Mouse (Mus musculus) mature B cell (primary cell): Measurements from ENCODE around the gene Pla2g12b.

ENCODE experiments used
- in situ Hi-C: fragments of 300-500 bp; cut with MboI; formaldehyde crosslinking; loops from 2 replicates; pipeline ENCODE4 v1.14.3; 2019

The Pla2g12b gene

GRCm38 (mm10) chr10:59413711-59414110 lies 10.3 kb downstream of the Pla2g12b start:
- in situ Hi-C loops: no loop called here

DNA sequence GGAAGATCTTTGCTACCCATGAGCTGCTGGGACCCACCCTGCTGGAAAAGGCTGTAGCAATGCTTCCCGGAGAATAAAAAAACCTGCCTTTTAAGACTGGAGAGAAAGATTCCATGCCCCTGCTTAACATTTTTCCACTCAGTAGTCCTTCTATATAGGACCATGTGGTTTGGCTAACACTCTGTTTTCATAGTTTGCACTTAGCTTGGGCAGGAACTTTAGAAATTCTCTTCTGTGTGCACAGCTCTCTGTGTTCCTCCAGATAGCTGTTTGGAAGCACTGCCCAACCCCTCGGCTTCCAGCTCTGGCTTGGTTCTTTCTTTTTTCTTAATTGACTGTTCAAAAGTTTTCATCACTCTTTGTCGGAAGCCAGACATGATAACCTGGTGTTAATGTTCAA lies 13.2 kb downstream of the Pla2g12b start:
- in situ Hi-C loops: no loop called here

DNA sequence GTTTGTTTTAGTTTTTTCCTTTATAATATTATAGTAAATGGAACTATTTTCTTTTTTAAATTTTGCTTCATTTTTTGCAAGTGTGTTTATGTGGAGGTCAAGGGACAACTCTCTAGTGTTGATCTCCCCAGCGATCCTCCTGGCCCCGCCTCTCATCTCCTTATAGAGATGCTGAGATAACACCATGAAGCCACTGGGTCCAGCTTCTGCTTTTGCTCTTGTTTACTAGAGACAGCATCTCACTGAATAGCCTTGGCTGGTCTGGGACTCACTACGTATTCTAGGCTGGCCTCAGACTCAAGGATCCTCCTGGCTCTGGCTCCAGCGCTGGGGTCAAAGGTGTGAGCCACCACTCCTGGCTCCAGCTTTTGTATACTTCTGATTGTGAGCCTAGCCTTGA lies 16.1 kb downstream of the Pla2g12b start:
- in situ Hi-C loops: no loop called here

DNA sequence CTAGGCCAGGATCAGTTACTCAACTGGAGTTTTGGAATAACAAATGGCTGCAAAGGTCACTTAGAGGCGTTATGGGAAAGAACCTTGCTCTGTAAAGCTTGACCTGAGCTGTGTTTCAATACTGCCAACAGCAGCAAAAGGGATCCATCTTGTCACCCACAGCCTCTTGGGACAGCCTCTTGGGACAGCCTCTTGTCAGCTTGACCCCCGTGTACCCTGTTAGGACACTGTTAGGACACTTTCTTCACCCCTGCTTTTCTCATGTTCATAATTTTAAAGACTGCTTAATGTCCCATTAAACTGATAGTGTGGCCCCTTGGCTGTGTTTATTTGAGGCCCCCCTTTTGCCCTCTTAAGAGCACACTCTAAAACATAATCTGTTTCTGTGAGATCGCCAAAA lies 21.0 kb downstream of the Pla2g12b start:
- in situ Hi-C loops: no loop called here

GRCm38 (mm10) chr10:59425369-59425768 lies 21.9 kb downstream of the Pla2g12b start:
- in situ Hi-C loops: no loop called here

- in situ Hi-C loops: no loop called here
Measured at GRCm38 (mm10) chr10:59426371-59426770, 22.9 kb downstream of the Pla2g12b start.

GRCm38 (mm10) chr10:59429448-59430135 lies 26.1 kb downstream of the Pla2g12b start:
- in situ Hi-C loops: no loop called here

- in situ Hi-C loops: no loop called here
Measured at GRCm38 (mm10) chr10:59430701-59431218, 27.3 kb downstream of the Pla2g12b start.

- in situ Hi-C loops: no loop called here
Measured at GRCm38 (mm10) chr10:59435746-59436145, 32.3 kb downstream of the Pla2g12b start.

- in situ Hi-C loops: no loop called here
Measured at GRCm38 (mm10) chr10:59438651-59439050, 35.2 kb downstream of the Pla2g12b start.

GRCm38 (mm10) chr10:59439508-59439931 lies 36.1 kb downstream of the Pla2g12b start:
- in situ Hi-C loops: no loop called here

DNA sequence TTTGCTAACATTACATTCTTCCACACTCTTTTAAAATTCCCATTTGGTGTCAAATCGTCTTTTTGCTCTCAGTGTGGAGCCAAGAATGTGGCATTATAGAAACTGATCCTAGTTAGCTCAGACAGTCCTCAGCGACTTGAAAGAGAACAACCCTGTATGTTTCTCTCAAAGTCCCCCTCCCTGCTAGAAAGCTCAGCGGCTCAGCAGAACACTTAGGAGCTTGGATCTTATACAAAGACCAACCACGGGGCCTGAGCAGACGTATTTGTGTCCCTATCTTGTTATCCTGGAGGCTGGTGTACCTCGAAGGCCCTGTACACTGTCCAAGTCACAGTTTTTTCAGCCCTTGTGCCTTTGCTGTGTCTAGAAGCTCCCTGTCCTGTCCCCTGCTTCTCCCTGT lies 36.7 kb downstream of the Pla2g12b start:
- in situ Hi-C loops: no loop called here

DNA sequence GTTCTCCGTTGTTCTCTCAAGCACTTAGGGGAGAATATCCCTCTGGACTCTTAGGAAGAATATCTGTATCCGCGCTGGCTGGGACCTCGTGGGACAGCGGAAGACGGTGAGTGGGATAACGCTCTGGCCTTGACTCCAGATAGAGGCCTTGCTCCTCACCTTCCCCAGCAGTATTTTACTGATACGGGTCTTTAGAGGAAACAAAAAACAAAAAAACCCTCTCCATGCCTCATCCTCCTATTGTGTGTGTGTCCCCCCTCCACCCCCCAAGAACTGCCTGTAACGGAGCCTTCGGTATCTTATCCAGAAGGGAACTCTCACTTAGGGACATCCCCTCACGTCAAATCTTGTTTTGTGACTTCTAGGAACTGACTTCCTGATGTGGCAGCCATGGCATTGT lies 38.3 kb downstream of the Pla2g12b start, which contains the start of gene Oit3:
Gene Oit3, minus strand, starts transcription at position 44 of the 400 bp plus-strand sequence.
- in situ Hi-C loops: no loop called here

DNA sequence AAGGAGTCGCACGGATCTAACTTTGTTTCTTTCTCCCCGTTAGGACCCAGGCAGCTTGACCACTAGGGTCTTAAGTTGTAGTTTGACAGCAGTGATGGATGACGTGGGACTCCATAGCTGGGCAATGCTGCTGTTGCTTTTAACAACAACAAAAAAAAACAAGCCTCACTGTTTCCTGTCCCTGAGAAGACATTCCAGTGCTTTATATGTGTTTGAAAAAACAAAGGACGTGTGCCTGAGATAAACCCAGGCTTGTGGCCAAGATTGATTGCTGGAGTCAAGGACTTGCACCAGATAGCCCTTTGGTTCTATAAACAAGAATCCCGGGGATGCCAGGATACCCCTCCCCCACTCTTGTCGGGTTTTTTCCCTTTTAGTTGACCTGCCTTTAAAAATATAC lies 39.8 kb downstream of the Pla2g12b start:
- in situ Hi-C loops: no loop called here

DNA sequence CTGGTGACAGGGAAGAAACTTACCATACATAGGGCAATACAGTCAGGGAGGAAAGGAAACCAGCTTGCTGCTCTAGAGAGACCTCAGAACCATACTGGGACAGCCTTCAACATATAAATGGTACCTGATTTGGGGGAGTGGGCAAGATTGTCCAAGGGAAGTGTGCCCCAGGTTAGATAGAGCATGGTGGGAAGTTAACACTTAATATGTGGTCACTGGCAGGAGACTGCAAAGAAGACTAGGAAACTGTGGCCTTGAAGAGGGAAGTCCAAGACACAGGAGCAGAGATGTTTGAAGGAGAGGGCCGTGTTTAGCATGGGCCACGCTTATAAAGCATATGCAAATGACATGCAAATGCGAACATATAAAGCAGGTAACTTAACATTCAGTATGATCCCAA lies 40.6 kb downstream of the Pla2g12b start:
- in situ Hi-C loops: no loop called here

DNA sequence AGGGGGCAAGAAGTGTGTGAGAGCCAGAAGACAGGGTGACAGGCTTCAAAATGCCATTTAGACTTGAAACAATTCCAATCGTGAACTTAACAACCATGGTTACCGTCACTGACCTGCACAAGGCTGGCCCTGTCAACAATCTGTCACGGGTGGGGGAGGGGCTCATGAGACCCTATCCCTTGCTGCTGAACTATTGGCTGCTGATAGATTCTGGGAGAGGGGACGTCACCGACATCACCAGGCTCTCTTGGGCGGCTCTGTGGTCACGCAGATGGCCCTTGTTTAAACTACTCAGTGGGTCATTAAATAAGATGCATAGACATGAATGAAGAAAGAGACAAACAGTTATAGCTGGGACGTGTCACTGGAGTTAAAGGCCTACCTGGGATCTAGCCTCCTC lies 41.2 kb downstream of the Pla2g12b start:
- in situ Hi-C loops: no loop called here

DNA sequence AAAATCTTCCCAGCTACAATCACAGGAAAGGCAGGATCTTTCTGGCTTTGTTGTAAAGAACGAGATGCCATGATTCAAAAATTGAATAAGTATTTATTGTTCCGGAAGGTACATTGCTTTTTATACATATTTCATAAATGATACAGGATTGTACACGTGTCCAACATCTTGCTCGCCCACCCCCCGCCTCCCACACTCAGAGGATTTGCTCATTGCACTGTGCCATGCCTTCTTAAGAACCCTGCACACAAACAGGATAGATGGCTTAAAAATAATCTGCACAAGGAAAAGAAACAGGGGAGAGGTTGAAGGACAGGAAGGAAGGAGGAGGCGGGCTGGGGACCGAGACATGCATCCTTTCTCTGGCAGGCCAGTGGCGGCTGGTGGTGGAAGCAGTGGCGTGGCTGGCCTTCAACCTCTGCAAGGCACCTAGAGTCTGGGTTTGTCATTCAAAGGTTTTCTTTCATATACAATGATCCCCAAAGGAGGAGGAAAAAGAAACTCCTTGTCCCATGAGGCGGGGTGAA lies 43.5 kb downstream of the Pla2g12b start:
- in situ Hi-C loops: no loop called here

GRCm38 (mm10) chr10:59447546-59447945 lies 44.1 kb downstream of the Pla2g12b start:
- in situ Hi-C loops: no loop called here

- in situ Hi-C loops: no loop called here
Measured at GRCm38 (mm10) chr10:59451839-59452238, 48.4 kb downstream of the Pla2g12b start.

DNA sequence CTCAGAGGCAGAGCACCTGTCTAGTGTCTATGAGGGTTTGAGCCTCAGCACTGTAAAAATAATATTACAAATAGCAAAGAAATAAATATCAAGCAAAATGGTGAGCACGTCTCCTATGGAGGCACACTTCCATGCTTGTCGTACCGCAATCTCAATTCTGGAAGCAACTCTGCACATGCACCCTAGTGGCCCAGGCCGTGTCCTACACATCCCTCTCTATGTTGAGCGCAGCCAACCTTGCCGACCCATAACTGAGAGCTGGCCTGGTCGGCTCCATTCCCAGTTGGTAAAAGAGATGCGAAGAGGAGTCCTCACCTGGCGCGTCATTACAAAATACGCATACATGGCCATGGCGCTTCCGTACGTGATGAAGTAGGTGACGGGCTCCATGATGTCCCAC lies 51.2 kb downstream of the Pla2g12b start:
- in situ Hi-C loops: no loop called here

GRCm38 (mm10) chr10:59459767-59460166 lies 56.3 kb downstream of the Pla2g12b start:
- in situ Hi-C loops: no loop called here

DNA sequence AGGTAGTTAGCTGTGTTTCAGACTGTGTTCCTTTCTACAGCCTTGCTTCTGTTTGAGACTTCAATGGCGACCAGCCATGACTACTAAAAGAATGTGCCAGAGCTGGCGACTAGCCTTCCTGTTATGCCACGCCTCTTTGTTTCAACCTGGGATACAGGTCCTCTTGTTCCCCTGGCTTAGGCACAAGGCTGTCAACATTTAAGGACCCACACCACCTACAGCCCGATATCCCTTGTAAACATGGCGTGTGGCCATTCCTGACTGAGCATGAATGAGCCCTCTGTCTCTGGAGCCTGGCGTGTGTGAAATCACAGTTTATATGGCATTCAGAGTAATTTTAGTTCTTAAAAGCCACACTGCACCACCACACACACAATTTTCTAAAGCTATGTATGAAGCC lies 58.8 kb downstream of the Pla2g12b start:
- in situ Hi-C loops: no loop called here

DNA sequence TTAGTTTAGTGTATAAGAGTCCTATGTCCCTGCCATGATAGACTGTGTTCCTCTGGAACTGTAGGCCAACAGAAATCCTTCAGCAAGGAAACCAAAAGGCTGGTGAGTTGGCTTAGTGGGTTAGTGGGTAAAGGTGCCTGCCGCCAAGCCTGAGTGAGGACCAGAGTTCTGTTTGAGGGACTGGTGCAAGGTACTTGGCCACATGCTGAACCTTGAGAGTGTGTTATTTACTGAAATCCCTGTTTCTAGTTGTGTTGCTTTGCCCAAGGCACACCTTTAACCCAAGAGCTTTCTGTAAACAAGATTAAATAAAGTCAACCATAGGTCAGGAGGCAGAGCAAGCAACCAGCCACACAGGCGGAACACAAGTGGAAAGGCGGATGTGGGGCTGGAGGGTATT lies 62.1 kb downstream of the Pla2g12b start:
- in situ Hi-C loops: no loop called here

DNA sequence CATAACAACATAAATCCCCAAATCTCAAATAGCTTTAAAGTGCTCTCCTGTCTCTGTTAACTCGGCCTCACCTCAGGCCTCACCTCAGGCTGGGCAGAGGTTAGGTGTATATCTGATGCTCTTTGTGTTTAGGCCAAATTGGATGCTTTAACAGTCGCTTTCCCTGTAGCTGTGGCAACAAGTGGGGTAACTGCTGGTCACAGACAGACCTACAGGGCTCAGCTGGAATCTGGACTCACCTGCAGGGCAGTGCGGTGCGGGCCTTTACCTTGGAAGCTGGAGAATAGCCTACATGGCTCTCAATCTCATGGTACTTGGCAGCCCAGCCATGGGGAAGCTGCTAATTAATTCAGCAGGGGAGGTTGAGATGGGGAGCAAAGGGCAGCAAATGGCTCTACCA lies 63.2 kb downstream of the Pla2g12b start:
- in situ Hi-C loops: no loop called here
